Mouse (Mus musculus) midbrain, embryonic 10.5 days (tissue): ENCODE measurements at regions not wholly inside any gene's neighbourhood (a gene's known extent, or its start where the extent isn't known, plus 50 kb on each side); places are given as distances from the start of the nearest gene placed in this dataset.

Source experiments
- DNase-seq: peaks from one replicate; pipeline ENCODE4 v3.0.0-alpha.2; 2017; ENCODE audit warnings: low spot score
- H3K27ac ChIP-seq: fragments of 300-500 bp; sonication (generic); replicated peaks from 2 replicates; pipeline ENCODE4 v1.5.1; 2016; ENCODE audit warnings: mild to moderate bottlenecking
- H3K27me3 ChIP-seq: fragments of 300-500 bp; sonication (generic); 2 replicates; pipeline ENCODE4 v1.6.1; 2016; ENCODE audit warnings: low read depth, mild to moderate bottlenecking; ENCODE audit not compliant: poor library complexity, severe bottlenecking
- H3K36me3 ChIP-seq: fragments of 300-500 bp; sonication (generic); 2 replicates; pipeline ENCODE4 v1.6.1; 2016; ENCODE audit warnings: mild to moderate bottlenecking, moderate library complexity
- H3K4me1 ChIP-seq: fragments of 300-500 bp; sonication (generic); 2 replicates; pipeline ENCODE4 v1.6.1; 2016
- H3K4me3 ChIP-seq: fragments of 300-500 bp; sonication (generic); 2 replicates; pipeline ENCODE4 v1.5.1; 2016; ENCODE audit warnings: mild to moderate bottlenecking, moderate library complexity
- H3K9me3 ChIP-seq: fragments of 300-500 bp; sonication (generic); replicated peaks from 2 replicates; pipeline ENCODE4 v1.6.1; 2016; ENCODE audit warnings: mild to moderate bottlenecking
- WGBS: fragments of 180-500 bp; shearing (Covaris S2); methylation state at CpG from one replicate; pipeline ENCODE4 v1.1.7; 2016; 5-methylcytosine and 5-hydroxymethylcytosine counted together

- Histone ChIP-seq H3K27ac (no peak overlapping the region), H3K9me3 (no peaks in the 10 kb centered on the region), H3K4me1 (no peaks in the 10 kb centered on the region), H3K36me3 (no peaks in the 10 kb centered on the region), H3K27me3 (peaks cover 100% of the 10 kb centered on the region), H3K4me3 (no peak overlapping the region)
- WGBS = 32% methylated on average over 1 of the region's 1 CpGs
- DNase-seq = no peak
Observed at GRCm38 (mm10) chrX:11945280-11945679, 214.9 kb downstream of the Bcor start.

DNA sequence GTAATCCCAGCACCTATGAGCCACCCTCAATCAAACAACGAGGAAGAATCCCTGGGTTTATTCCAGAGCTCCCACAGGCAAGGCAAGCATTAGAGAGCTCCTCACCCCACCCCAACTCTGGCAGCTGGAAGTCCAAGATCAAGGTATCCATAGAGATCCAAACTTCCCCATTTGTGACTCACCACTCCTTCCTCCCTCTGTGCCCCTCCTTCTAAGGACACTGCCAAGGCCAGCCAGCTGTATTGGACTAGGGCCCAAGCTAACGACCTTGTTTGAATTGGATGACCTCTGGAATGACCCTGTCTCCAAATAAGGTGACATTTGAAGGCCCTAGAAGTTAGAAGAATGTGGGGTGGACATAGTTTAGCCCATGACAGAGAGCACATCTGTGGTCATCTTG lies 208.0 kb downstream of the Bcor start:
- peaks cover 13% of the 10 kb centered on the region; the same call in 1 of the 2 replicates for H3K9me3 ChIP-seq
- no peak overlapping the region for H3K27ac ChIP-seq
- DNase-seq = no peak
- peaks cover 82% of the 10 kb centered on the region for H3K27me3 ChIP-seq
- H3K4me3 ChIP-seq = no peak overlapping the region
- H3K4me1 ChIP-seq = no peaks in the 10 kb centered on the region
- WGBS = 61% methylated on average over 2 of the region's 2 CpGs
- H3K36me3 ChIP-seq = no peaks in the 10 kb centered on the region

DNA sequence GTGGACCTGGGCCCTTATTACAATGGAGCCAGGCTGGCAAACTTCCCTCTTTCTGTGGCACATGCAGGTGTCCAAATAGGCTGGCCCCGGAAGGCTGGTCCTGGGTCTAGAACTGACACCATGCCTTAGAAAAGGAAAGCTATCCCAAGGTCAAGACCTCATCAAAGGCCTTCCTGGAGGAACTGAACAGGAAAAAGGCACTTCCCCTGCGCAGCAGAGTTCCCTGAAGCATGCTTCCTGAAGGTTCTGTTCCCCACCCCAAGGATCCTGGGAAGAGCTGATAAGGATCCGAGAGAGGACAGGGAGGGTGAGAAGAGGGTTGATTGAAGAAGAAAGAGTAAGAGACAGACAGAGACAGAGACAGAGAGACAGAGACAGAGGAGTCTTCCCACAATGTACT lies 204.0 kb downstream of the Bcor start:
- H3K4me1 ChIP-seq = no peaks in the 10 kb centered on the region
- 82% methylated on average over 3 of the region's 3 CpGs for WGBS
- no peak overlapping the region for H3K4me3 ChIP-seq
- peaks cover 69% of the 10 kb centered on the region for H3K27me3 ChIP-seq
- no peaks in the 10 kb centered on the region for H3K36me3 ChIP-seq
- no peak for DNase-seq
- H3K27ac ChIP-seq = no peak overlapping the region
- peaks cover 19% of the 10 kb centered on the region; the same call in 1 of the 2 replicates for H3K9me3 ChIP-seq

GRCm38 (mm10) chrX:11957011-11957410 lies 203.1 kb downstream of the Bcor start:
- no peaks in the 10 kb centered on the region for H3K36me3 ChIP-seq
- H3K27ac ChIP-seq = no peak overlapping the region
- no peak overlapping the region for H3K4me3 ChIP-seq
- peaks cover 69% of the 10 kb centered on the region for H3K27me3 ChIP-seq
- 53% methylated on average over 6 of the region's 6 CpGs for WGBS
- H3K9me3 ChIP-seq = peaks cover 19% of the 10 kb centered on the region; the same call in 1 of the 2 replicates
- DNase-seq = no peak
- H3K4me1 ChIP-seq = no peaks in the 10 kb centered on the region

DNA sequence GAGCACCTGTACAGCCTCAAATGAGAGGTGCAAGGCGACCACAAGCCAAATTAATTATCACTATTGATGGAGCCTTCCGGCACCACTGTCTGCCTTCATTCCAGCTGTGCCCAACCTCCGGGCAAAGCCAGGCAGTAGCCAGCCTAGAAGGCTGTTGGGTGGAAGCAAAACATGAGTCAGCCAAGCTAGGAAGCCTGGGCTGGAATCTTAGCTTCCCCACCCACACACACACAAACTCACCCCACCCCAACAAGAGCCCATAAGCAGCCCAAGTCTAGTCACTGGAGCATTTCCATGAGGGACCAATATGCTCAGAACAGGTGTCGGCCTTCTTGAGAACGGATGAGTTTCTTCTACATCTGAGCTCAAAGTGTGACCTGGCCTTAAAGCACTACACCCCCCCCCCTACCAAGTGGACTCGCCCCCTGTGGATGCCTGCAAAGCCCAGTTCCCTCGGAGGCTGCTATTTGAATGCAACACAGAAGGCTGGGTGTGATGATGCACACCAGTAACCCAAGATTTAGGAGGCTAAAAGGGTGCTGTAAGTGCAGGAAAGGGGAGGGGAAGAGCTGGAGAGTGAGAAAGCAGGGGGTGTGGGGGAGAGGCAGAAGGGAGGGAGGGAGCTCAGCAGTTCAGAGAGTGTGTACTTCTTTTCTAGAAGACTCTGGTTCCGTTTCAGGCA lies 200.1 kb downstream of the Bcor start:
- Histone ChIP-seq H3K4me3 (no peak overlapping the region), H3K9me3 (0 out of 2 replicates have a peak, but pooled peaks cover 6% of the 10 kb centered on the region), H3K4me1 (no peaks in the 10 kb centered on the region), H3K27ac (no peak overlapping the region), H3K36me3 (no peaks in the 10 kb centered on the region), H3K27me3 (peaks cover 83% of the 10 kb centered on the region)
- 74% methylated on average over 8 of the region's 8 CpGs for WGBS
- no peak for DNase-seq

DNA sequence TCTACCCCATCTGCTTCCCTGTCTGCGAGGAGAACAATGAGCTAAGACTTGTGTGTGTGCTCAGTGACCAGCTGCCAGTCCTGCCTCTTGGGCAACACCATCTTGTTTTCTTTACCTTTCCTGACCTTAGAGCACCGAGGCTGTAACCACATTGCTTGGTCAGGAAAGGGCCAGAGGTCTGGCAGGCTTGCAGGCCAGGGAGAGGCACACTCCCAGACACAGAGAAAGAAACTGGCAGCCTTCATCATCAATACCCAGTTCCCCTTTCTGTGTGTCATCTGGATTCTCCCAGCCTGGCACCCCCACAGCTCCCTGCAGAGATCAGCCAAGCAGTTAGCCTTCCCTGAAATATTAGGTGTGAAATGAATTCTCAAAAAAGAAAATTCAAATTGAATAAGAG lies 198.8 kb downstream of the Bcor start:
- DNase-seq = no peak
- WGBS = 27% methylated on average over 2 of the region's 2 CpGs
- Histone ChIP-seq H3K9me3 (0 out of 2 replicates have a peak, but pooled peaks cover 6% of the 10 kb centered on the region), H3K4me3 (no peak overlapping the region), H3K36me3 (no peaks in the 10 kb centered on the region), H3K27me3 (peaks cover 83% of the 10 kb centered on the region), H3K27ac (no peak overlapping the region), H3K4me1 (no peaks in the 10 kb centered on the region)

- no peaks in the 10 kb centered on the region for H3K9me3 ChIP-seq
- H3K27me3 ChIP-seq = peaks cover 87% of the 10 kb centered on the region
Observed at GRCm38 (mm10) chrX:11964428-11964827, 195.7 kb downstream of the Bcor start.

DNA sequence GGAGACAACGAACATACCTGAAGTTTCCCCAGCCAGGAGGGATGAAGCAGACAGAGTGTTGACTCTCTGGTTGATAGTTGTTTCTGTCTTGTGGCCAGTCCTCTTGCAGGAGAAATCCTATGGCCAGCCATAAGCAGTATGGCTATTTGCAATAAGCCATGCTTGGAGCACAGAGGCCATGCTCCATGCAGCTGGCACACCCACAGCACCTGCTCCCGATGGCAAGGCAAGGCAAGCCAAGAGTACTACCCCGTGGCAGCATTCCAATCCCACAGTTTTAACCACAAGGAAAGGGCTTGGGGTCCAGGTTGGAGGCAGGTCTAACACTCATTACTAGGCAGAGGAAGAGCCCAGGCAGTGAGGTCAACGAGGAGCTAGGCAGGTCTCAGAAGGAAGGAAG lies 181.5 kb downstream of the Bcor start:
- no peaks in the 10 kb centered on the region for H3K4me1 ChIP-seq
- no peak for DNase-seq
- H3K27me3 ChIP-seq = peaks cover 91% of the 10 kb centered on the region
- H3K36me3 ChIP-seq = no peaks in the 10 kb centered on the region
- no peaks in the 10 kb centered on the region for H3K9me3 ChIP-seq
- H3K27ac ChIP-seq = no peak overlapping the region
- WGBS = 96% methylated on average over 4 of the region's 4 CpGs
- H3K4me3 ChIP-seq = no peak overlapping the region

More at GRCm38 (mm10) chrX:11964428-11964827, 195.7 kb downstream of the Bcor start:
- Histone ChIP-seq H3K27ac (no peak overlapping the region), H3K36me3 (no peaks in the 10 kb centered on the region), H3K4me3 (no peak overlapping the region), H3K4me1 (no peaks in the 10 kb centered on the region)
- WGBS = 46% methylated on average over 3 of the region's 3 CpGs
- no peak for DNase-seq

DNA sequence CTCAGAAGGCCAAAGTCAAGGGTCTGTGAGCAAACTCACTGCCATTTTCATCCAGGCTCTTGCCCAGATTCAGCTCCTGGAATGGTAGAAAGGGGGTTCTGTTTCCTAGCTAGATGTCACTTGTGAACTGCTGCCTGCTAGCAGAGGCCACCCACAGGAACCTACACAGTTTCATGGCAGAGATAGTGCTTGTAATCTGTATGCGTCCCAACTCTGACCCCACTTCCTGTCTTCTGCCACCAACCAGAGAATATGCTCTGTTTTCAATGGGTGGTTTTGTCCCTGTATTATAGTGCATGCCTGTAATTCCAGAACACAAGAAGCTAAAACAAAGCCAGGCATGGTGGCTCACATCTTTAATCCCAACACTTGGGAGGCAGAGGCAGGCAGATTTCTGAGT lies 176.9 kb downstream of the Bcor start:
- Histone ChIP-seq H3K27me3 (peaks cover 85% of the 10 kb centered on the region), H3K9me3 (no peaks in the 10 kb centered on the region), H3K4me3 (no peak overlapping the region), H3K27ac (no peak overlapping the region), H3K36me3 (no peaks in the 10 kb centered on the region), H3K4me1 (peaks cover 16% of the 10 kb centered on the region)
- WGBS = 92% methylated on average over 1 of the region's 1 CpGs
- no peak for DNase-seq
